Mouse (Mus musculus): ENCODE data around the gene Pigs. TPM values are rescaled to one million over a fixed set of nuclear protein-coding genes. Genes with fewer than 3 reads are reported as not detected.

Pigs gene
- polyA plus RNA-seq (2012; rRNA removed), result 60.2 and 69.7 TPM in 2 replicates

DNA sequence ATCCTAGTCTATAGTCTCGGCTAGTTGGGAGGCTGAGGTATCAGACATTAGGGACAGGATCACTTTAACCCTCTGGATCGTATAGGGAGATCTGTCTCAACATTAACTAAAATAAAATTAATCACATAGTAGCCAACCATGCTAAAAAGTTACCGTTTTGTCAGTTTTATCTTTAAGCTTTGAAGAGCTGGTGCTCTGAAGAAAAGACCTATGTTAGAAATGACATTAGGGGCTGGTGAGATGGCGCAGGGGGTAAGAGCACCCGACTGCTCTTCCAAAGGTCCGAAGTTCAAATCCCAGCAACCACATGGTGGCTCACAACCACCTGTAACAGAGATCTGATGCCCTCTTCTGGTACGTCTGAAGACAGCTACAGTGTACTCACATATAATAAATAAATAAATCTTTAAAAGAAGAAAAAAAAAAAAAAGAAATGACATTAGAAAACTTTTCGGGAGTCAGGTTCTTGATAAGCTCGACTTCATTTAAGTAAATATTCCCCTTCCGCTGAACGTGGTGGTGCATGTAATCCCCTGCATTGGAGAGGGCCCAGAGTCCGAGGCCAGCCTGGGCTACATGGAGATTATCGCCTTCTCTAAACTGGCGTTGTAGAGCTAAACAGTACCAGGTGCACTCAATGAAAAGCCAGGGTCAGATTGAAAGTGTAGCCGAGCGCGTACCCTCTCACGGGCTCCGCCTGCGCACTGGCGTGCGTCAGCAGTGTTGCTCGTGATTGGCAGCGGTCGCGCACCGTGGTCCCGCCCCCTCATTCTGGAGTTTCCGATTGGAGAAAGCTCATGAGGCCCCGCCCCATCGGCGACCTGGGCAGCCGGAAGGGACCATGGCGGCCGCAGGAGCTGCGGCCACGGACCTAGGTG is at the start of gene Pigs:
TSS of gene Pigs (plus strand) at position 782 of the 878 bp plus-strand sequence.

DNA sequence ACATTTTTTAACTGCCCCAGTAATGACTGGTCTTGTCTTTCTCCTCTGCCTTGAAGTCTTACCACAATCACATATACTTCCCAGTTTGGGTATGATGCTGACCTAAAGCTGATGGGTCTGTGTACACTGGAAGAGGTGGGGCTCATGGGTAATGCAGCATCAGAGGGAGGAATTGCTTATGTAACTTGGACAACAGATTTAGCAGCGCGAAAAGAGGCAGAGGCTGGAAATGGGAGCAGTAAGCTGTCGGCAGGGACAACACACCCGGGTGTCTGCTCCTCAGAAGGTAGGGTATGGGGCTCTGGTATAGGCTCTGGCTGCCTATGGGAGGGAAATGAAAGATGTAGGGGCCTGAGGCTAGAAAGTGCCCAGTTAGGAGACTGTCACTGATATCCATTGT is 37.6 kb upstream of the Pigs start, which contains the start of gene BC030499:
TSS of gene BC030499 (plus strand) at position 188 of the 400 bp plus-strand sequence.

DNA sequence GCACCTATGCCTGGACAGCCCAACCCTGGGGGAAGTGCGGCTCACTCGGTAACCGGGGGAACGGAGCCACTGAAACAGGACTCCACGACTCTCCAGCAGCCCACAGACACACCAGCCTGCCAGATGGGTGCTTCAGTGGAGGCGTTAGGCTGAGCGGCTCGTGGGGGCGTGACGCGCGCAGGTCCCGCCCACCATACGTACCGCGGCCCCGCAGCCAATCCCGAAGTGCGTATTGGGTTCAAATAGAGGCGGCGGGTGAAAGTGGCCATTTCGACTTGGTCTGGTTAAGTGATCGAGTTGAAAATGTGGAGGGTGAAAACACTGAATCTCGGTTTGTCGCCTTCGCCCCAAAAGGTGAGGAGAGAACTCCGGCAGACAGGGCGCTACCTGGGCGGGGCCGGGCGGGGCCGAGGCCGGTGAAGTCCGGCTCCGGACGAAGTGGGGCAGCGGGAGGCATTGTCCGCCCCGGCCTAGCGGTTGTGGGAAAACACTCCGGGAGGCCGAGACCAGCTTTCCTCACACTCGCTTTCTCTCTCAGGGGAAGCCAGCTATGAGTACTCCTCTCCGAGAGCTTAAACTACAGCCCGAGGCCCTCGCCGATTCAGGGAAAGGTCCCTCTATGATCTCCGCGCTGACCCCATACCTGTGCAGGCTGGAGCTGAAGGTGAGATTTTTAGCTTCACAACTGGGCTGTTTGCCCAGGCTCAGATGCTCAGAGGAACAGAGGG is 26.7 kb upstream of the Pigs start, which contains the start of gene Spag5:
TSS of gene Spag5 (plus strand) at position 173 of the 728 bp plus-strand sequence.

DNA sequence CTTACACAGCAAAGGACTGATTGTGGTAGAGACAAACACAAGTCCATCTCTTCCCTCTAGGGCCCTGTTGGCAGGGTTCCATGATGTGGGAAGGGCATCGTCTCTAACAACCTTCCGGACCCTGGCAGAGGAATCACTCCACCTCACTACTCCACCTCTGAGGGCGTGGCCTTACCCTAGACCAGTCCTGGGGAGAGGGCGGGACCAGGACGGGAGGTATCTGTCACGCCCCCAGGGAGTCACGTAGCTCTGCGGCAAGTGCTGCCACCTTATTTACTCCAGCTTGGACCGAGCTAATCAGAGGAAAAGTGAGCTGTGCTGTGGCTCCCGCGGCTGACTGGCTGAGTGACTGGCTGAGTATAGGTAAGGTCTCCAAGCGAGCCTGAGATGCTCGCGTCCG is 5.4 kb upstream of the Pigs start, which contains the start of gene Aldoc:
TSS of gene Aldoc (plus strand) at position 109 of the 400 bp plus-strand sequence.

DNA sequence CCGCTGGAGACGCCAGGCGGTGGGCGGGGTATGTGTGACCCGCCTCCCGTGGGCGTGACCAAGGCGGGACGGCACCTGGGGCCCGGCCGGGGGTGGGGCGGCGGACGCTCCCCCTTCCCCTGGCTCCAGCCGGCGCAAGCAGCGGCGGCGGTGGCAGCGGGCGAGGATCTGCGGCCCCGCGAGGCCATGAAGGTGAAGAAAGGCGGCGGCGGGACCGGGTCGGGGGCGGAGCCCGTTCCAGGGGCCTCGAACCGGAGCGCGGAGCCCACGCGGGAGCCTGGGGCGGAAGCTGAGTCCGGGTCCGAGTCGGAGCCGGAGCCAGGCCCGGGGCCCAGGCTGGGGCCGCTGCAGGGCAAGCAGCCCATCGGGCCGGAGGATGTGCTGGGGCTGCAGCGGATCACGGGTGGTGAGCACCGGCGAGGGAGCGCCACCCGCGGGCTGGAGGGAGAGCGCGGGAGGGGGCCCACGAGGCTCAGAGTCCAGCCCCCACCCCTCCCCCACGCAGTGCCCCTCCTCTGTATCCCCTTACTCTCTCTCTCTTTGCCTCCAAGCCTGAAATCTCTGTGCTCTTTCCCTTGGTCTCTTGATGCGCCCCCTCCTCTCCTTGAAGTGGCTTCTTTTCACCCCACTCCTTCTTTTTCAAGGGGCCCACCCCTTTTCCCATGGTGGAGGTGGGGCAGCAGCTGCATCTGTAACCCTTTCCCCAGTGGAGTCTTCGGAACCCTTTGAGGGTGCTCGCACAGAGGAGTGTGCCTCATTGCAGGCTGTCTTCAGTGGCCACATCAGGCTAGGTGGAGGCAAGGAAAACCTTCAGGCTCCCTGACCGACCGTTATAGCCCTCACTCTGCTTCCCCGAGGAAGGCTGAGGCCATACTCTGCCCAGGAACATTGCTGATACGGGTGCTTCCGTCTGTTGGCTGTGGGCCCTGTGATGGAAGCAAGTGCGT is 15.4 kb downstream of the Pigs start, which contains the start of gene Unc119:
TSS of gene Unc119 (plus strand) at position 102 of the 947 bp plus-strand sequence.

DNA sequence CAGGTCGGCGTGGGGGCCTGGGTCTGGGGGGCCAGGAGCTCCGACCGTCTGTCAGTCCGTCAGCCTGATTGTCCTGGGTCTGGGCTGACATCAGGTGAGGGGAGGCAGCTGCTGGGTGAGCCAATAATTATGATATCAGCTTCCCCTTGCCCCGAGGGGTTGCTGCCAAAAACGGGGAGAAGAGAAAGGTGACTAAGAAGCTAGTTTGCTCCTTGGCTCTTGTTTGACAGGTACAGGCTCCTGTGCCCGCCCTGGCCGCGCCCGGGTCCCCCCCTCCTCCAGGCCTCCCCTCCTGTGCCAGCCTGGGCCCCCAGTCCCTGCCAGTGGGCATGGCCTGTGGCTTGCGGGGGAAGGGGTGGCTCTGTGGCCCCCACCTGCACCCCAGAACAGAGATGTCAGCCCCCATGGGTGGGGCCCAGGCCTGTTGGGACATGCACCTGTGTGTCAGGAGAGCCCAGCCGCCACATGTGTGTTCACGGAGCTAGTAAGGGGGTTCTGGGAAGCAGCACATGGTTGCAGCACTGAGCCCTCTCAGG is 58.4 kb downstream of the Pigs start, which contains the start of gene Foxn1:
TSS of gene Foxn1 (minus strand) at position 51 of the 536 bp plus-strand sequence.

Other genes with a start within 250 kb of the Pigs start
- gene Eral1, start 248.0 kb upstream of the Pigs start, polyA plus RNA-seq (2012; rRNA removed), result 29.9 and 30.4 TPM in 2 replicates
- 24.0 and 25.4 TPM in 2 replicates for gene Fam222b, start 233.8 kb upstream of the Pigs start, polyA plus RNA-seq (2012; rRNA removed)
- gene Traf4, start 162.8 kb upstream of the Pigs start, polyA plus RNA-seq (2012; rRNA removed), result 193 and 206 TPM in 2 replicates
- 12.9 and 16.0 TPM in 2 replicates for gene Nek8, start 151.7 kb upstream of the Pigs start, polyA plus RNA-seq (2012; rRNA removed)
- gene Tlcd1, start 151.7 kb upstream of the Pigs start, polyA plus RNA-seq (2012; rRNA removed), result 15.7 and 24.4 TPM in 2 replicates
- gene Rpl23a, start 144.8 kb upstream of the Pigs start, polyA plus RNA-seq (2012; rRNA removed), result 2,641 and 2,838 TPM in 2 replicates
- gene Rab34, start 140.0 kb upstream of the Pigs start, polyA plus RNA-seq (2012; rRNA removed), result 72.6 and 93.5 TPM in 2 replicates
- 1.4 and 2.0 TPM in 2 replicates for gene Proca1, start 135.0 kb upstream of the Pigs start, polyA plus RNA-seq (2012; rRNA removed)
- gene Sdf2, start 82.7 kb upstream of the Pigs start, polyA plus RNA-seq (2012; rRNA removed), result 119 and 127 TPM in 2 replicates
- 26.4 and 31.0 TPM in 2 replicates for gene Supt6, start 82.4 kb upstream of the Pigs start, polyA plus RNA-seq (2012; rRNA removed)
- 60.3 and 62.0 TPM in 2 replicates for gene 2610507B11Rik, start 66.7 kb upstream of the Pigs start, polyA plus RNA-seq (2012; rRNA removed)
- 0.63 and 0.88 TPM in 2 replicates for gene BC030499, start 37.6 kb upstream of the Pigs start, polyA plus RNA-seq (2012; rRNA removed)
- 37.0 and 49.5 TPM in 2 replicates for gene Spag5, start 26.9 kb upstream of the Pigs start, polyA plus RNA-seq (2012; rRNA removed)
- 106 and 132 TPM in 2 replicates for gene Aldoc, start 5.4 kb upstream of the Pigs start, polyA plus RNA-seq (2012; rRNA removed)
- gene Unc119, start 15.1 kb downstream of the Pigs start, polyA plus RNA-seq (2012; rRNA removed), result 144 and 155 TPM in 2 replicates
- 0.03 TPM in 1 of 2 replicates, not detected in the other for gene Foxn1, start 58.1 kb downstream of the Pigs start, polyA plus RNA-seq (2012; rRNA removed)
- 0.04 TPM in 1 of 2 replicates, not detected in the other for gene Slc13a2, start 93.8 kb downstream of the Pigs start, polyA plus RNA-seq (2012; rRNA removed)
- gene Slc46a1, start 137.3 kb downstream of the Pigs start, polyA plus RNA-seq (2012; rRNA removed), result 10.6 and 11.7 TPM in 2 replicates
- gene Sarm1, start 169.3 kb downstream of the Pigs start, polyA plus RNA-seq (2012; rRNA removed), result 35.2 and 38.7 TPM in 2 replicates
- gene Vtn, start 170.7 kb downstream of the Pigs start, polyA plus RNA-seq (2012; rRNA removed), result 84.3 and 85.8 TPM in 2 replicates
- gene Sebox, start 175.0 kb downstream of the Pigs start, polyA plus RNA-seq (2012; rRNA removed), result 0.23 and 0.37 TPM in 2 replicates
- 70.0 and 74.8 TPM in 2 replicates for gene Tmem199, start 183.8 kb downstream of the Pigs start, polyA plus RNA-seq (2012; rRNA removed)
- 113 and 120 TPM in 2 replicates for gene Poldip2, start 183.8 kb downstream of the Pigs start, polyA plus RNA-seq (2012; rRNA removed)
- gene Tnfaip1, start 207.9 kb downstream of the Pigs start, polyA plus RNA-seq (2012; rRNA removed), result 51.0 and 52.7 TPM in 2 replicates
- 84.4 and 94.8 TPM in 2 replicates for gene Ift20, start 207.9 kb downstream of the Pigs start, polyA plus RNA-seq (2012; rRNA removed)
- gene Tmem97, start 222.4 kb downstream of the Pigs start, polyA plus RNA-seq (2012; rRNA removed), result 20.2 and 23.6 TPM in 2 replicates